Mouse (Mus musculus) thymus, postnatal 4 days (tissue): Measurements from ENCODE around the gene Hyal1.

Source experiments
- DNase-seq: peaks from one replicate; pipeline ENCODE4 v3.0.0; 2021

The Hyal1 gene

GRCm38 (mm10) chr9:107576357-107577107, at the start of gene Hyal1:
Gene Hyal1, plus strand, starts transcription at chr9:107576927.
- DNase-seq = no peak

- DNase-seq = peak; percentile 87
Measured at GRCm38 (mm10) chr9:107533791-107534407, 42.8 kb upstream of the Hyal1 start, which contains the start of gene Tmem115. Gene Tmem115, plus strand, starts transcription at chr9:107533945.

- peak; percentile 57 for DNase-seq
Measured at GRCm38 (mm10) chr9:107534408-107535202, 42.1 kb upstream of the Hyal1 start.

GRCm38 (mm10) chr9:107538231-107538630, 38.5 kb upstream of the Hyal1 start:
- no peak for DNase-seq

GRCm38 (mm10) chr9:107538711-107539110, 38.0 kb upstream of the Hyal1 start:
- DNase-seq = no peak

GRCm38 (mm10) chr9:107539940-107540339, 36.8 kb upstream of the Hyal1 start:
- DNase-seq = no peak

- no peak for DNase-seq
Measured at GRCm38 (mm10) chr9:107540420-107540819, 36.3 kb upstream of the Hyal1 start.

GRCm38 (mm10) chr9:107541005-107541404, 35.7 kb upstream of the Hyal1 start:
- no peak for DNase-seq

GRCm38 (mm10) chr9:107541474-107542351, 35.0 kb upstream of the Hyal1 start, which contains the start of the genes Cyb561d2 and Nprl2:
Gene Cyb561d2, minus strand, starts transcription at chr9:107542193.
Gene Nprl2, plus strand, starts transcription at chr9:107542226.
- peak; percentile 98 for DNase-seq

- DNase-seq = no peak
Measured at GRCm38 (mm10) chr9:107542352-107542686, 34.4 kb upstream of the Hyal1 start.

GRCm38 (mm10) chr9:107542721-107543120, 34.0 kb upstream of the Hyal1 start:
- DNase-seq = no peak

GRCm38 (mm10) chr9:107543299-107543698, 33.4 kb upstream of the Hyal1 start:
- DNase-seq = no peak

GRCm38 (mm10) chr9:107544196-107544700, 32.5 kb upstream of the Hyal1 start:
- DNase-seq = no peak

GRCm38 (mm10) chr9:107544729-107545128, 32.0 kb upstream of the Hyal1 start:
- no peak for DNase-seq

- DNase-seq = no peak
Measured at GRCm38 (mm10) chr9:107545199-107545598, 31.5 kb upstream of the Hyal1 start.

- DNase-seq = peak; percentile 89
Measured at GRCm38 (mm10) chr9:107545602-107546001, 31.1 kb upstream of the Hyal1 start.

GRCm38 (mm10) chr9:107547026-107547425, 29.7 kb upstream of the Hyal1 start, which contains the start of gene Zmynd10:
Gene Zmynd10, plus strand, starts transcription at chr9:107547298.
- peak; percentile 95 for DNase-seq

GRCm38 (mm10) chr9:107547957-107548356, 28.8 kb upstream of the Hyal1 start:
- no peak for DNase-seq

GRCm38 (mm10) chr9:107548820-107549219, 27.9 kb upstream of the Hyal1 start:
- DNase-seq = no peak

- DNase-seq = no peak
Measured at GRCm38 (mm10) chr9:107549297-107550074, 27.2 kb upstream of the Hyal1 start.

GRCm38 (mm10) chr9:107550491-107551116, 26.1 kb upstream of the Hyal1 start:
- no peak for DNase-seq
